Mouse (Mus musculus) spleen, postnatal 36 days (tissue): Measurements from ENCODE around the gene Ccdc28b.

ENCODE experiments used
- DNase-seq, 2 experiments: peaks; one replicate each; pipeline ENCODE4 v3.0.0; 2022; ENCODE audit warnings: low spot score in 2 of 2, mixed read lengths in 1 of 2

The Ccdc28b gene

DNA sequence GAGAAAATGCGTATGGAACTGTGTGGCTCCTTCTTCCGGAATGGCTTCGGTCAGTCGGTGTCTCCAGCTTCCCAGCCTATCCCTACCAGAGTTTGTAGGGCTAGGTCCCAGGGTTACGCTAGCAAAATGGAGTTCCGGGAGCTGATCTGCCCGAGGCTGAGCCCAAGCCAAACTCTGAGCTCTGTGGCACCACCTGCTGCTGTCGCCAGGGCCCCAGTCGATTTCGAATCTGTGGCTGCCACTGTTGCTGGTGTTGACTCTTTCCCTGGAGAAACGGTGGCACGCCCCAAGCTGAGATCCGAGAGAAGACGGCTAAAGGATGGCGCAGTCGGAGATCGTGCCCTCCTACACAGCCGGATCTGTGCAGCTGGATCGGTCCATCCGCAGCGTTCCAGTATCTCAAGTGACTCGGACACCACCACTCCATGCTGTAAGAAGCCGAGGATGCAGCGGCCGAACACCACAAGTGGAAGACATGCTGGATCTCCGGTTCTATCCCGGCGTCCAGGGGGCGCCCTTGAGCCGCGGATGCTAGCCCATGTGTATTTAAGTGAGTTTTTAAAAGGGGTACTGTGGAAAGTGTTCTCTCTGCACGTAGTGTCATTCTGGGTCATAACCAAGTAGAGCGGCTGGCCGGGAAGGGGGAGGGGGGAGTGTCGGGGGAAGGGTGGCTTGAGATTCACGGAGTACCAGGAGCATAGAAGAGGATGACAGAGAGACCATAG, 38.7 kb downstream of the Ccdc28b start:
- DNase-seq: peak; percentile 80 to 88

DNA sequence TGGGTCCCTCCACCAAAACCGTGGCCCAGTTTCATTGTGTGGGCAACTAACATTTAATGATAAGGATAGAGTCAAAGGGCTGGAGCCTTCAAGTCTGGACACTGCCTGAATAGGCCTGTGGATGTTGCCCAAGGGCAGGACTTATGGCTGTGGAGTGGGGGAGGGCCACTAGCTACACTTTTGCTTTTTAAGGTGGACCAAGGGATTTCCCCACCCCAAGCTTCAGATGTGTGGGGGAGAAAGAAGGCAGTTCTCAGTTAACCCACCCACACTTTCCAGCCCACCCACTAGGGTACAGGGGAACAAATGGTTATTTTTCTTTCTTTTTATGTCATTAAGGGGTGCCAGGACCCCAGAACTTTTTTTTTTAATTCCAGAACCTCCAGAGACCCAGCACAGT, 39.4 kb downstream of the Ccdc28b start:
- DNase-seq: peak; percentile 58 to 65

DNA sequence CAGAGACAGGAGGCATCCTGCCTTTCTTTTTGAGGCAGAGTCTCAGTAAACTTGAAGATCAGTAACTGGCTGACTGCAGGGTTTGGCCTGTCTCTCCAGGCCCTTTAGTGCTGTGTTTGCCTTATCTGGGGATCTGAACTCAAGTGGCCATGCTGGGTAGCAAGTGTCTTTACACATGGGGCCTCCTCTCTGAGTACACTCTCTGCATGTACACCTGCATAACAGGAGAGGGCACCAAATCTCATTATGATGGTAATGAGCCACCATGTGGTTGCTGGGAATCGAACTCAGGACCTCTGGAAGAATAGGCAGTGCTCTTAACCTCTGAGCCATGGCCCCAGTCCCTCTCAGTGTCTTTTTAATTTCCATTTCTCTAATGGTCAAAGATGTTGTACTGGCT, 41.5 kb downstream of the Ccdc28b start:
- no peak for DNase-seq

DNA sequence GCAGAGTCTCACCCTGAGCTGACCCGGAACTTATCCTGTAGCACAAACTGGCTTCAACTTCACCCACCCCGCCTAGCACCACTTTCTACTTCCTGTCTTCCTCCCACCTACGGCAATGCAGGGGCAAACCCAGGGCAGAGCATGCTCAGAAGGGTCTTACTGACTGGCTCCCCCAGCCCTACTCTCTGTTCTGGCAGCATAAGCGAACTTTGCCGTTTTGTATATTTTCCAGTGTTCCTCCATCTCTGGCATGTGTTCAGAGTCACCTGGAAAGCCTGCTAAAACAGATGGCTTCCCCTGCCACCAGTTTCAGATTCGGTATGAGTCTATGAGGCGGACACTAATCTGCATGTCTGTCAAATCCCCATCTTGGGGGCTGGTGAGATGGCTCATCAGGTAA, 43.4 kb downstream of the Ccdc28b start:
- DNase-seq: peak; percentile 65 to 67

DNA sequence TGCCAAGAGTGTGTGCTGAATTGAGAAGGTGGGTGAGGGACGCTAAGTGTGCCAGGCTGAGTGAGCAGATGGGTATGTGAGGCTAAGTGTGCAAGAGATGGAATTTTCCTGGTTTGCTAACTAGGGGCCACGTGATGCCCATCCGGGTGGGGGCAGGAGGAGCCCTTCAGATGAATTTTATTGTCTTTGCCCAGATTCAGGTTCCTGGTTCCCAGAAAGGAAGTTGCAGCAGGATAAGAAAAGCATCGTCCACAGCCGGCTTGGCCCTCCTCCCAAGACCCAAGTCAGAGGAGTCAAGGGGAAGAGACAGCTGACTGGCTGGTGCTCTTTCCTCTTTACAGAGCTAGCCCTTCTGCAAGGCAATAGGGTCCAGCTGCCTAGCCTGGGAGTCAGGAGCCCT, 45.3 kb downstream of the Ccdc28b start, which contains the start of gene Fam167b:
Gene Fam167b, minus strand, starts transcription at position 84 of the 400 bp plus-strand sequence.
- no peak for DNase-seq

DNA sequence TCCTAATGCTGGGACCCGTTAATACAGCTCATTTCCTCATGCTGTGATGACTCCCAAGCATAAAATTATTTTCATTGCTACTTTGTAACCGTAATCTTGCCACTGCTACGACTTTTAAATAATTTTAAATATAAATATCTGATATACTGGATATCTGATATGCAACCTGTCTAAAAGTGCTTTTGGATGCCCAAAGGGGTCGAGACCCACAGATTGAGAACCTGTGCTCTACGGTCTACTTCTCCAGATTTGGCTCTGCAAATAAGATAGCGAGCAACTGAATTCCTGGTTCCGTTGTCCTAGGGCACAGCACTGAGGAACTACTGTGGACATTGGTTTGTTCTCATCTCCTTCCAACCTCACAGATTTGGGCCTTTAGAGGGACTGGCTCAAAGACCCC, 46.1 kb downstream of the Ccdc28b start:
- no peak for DNase-seq

DNA sequence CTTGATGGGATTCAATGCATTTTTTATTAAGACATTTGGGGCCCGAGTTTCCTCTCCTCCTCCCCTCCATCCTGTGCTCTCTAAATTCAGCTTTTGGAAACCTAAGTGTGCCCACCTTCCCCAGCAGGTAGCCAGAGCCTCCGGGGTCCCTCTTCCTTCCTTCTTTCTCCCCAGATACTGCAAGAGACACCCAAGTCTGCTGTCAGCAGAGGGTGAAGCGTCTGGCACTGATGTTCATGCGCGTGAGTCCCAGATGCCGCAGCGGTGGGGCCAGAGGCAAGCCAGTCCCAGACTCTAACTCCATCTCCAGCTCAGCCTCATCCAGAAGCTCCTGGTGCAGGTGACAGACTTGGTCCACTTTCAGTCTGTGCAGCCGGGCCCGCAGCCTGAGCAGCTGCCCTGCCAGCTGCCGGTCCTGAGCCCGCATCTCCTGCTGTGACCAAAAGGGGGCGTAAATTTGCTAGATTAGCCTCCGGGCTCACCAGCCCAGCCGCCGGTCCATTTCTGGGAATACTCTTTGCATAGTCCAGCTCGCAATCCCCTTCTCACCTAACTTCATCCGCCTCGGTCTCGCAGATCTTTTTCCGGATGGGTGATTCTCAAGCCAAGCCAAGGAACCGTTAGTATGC, 46.8 kb downstream of the Ccdc28b start:
- peak; percentile 69 to 74 for DNase-seq

DNA sequence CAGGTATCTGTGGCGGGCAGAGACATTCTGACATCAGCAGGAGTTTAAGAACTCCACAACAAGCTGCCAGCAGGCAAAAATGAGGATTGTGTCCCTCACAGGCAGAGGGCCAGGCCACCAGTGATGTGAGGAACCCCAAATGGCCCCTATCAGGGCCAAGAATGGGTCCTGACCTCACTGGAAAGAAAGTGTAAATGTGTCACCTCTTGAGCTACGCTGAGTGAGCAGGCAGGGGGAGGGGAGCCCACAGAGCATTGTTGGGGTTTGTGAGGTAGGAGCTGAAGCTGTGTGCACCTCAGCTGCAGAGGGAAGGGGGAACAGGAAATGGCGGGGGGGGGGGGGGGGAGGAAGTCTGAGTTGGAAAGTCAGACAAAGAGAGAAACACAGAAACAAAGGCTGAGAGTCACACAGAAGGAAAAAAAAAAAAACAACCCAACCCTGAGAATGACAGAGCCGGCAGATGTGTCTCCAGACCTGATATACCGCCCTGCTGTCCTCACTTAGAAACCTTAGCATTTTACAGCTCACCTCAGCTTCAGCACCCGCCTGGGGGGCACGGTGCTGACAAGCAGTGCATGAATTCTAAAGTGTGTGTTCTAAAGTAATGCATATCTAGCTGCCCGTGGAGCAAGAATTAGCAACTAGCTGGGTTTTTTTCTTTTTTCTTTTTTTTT, 48.4 kb downstream of the Ccdc28b start:
- peak; percentile 91 to 92 for DNase-seq

DNA sequence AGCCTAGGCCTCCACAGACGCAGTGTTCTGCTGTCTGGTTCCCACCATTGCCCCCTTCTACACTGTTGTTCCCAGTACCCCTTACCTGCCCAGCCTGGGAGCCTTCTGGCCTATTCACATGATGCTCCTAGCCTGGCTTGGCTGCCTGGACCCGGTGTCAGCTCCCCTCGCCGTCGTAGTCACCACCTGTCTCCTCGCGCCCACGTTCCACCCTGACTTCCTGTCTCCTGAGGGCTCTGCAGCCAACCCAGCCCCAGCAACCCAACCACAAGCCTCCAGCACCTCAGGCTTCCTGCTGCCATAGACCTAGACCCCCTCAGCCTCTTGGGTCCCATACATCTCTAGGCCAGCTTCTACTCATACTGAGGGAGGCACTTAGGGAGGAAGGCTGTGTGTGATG, 50.3 kb downstream of the Ccdc28b start, which contains the start of gene Lck:
Gene Lck, minus strand, starts transcription at position 212 of the 400 bp plus-strand sequence.
- DNase-seq: peak; percentile 69

DNA sequence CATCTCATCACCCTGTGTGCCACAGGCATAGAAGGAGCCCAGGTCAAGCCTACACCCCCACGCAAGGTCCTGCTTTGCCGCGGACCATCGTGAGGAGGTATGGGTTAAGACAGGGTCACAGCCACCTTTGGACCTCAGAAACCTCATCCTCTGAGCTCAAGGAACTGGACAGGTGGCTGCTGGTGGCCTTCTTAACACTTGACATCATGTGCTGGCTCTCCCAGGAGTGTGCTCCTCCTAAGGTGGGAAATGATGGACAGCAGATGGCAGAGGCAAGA, 50.7 kb downstream of the Ccdc28b start:
- no peak for DNase-seq

DNA sequence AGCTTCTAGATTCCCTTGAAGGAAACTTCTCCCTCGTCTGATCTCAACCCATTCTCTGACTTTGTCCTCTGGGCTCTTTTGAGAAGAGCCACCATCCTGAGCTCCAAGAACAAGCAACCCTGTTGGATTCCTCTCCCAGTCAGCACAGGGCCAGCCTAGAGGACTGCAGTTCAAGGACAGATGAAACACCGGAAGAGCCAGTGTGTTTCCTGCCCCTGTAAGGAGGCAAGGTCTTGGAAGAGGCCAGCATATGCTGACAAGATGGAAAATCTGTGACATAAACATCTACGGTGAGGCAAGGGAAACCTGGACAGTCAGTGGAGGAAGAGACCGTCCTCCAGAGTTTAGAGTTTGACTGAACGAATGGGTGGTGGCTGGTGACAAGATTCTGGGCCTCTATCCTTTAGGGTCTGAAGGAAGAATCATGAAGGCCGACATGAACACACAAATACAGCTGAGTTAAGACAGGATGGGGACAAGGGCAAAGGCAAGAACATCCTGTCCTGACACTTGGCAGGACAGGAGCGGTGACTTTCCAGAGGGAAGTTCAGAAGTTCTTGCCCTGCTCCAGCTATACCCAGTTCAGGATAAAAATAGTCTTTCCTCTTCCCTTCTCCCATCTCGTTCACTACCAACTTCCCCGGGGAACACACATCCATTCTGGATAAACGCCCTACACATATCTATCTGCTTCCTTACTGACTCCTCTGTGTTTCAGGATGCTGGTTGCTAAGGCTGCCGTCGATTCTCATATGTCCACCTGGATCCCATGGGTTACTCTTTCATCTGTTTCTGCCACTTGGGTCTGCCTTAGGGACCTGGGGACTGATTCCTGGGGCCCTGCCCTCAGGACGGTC, 51.3 kb downstream of the Ccdc28b start:
- no peak for DNase-seq

DNA sequence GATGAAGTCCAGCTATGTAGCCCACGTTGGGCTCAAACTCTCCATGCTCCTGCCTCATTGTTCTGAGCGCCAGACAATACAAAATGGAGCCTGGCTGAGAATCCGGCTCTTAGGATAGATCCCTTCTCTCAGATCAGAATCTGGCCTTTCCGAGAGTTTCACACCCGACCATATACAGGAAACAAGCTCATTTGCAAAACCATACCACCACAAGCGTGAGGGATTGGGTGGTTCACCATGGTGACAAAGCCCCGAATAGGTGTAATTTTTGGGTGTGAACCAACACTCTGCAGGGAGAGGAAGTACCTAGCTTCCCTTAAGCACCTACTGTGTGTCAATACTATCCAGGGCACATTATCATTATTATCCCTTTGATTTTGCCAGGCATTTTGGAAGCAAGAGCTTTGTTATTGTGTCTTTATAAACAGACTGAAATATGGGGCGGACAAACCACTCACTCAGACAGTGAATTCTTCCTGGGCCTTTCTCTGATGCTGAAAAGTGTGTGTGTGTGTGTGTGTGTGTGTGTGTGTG, 52.1 kb downstream of the Ccdc28b start:
- DNase-seq: no peak

DNA sequence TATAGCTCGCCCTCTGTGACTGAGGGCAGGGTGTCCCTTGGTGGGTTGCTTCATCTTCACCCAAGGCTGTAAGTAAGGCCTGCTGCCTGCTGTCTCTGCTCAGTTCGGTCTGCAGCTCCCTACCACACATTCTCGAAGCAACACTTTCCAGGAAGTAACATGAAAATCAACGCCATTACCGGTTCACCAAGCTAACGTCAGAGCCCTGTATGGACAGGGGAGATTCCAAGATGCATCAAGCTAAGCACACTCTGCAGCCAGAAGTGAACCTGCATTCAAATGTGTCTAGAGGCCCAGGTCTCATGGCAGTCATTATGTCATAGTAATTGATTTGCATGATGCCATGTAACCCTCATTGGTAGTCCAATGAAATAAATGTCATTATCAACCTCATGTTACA, 53.7 kb downstream of the Ccdc28b start:
- no peak for DNase-seq
